Mouse (Mus musculus) gastrocnemius, adult 18-20 months (tissue): Measurements from ENCODE around the gene Ybx3. TPM values are rescaled to one million over a fixed set of nuclear protein-coding genes. Genes with fewer than 3 reads are reported as not detected.

Source experiments
- DNase-seq: peaks from one replicate; pipeline ENCODE4 v3.0.0; 2021; ENCODE audit warnings: low spot score
- total RNA-seq, 2 experiments: library from RNA; stranded (reverse); gene quantifications; 2 replicates each; pipeline ENCODE4 v1.2.3; 2021

Ybx3 gene
- total RNA-seq, 2 experiments from 2014 or later = 2,006 to 2,015 TPM

DNA sequence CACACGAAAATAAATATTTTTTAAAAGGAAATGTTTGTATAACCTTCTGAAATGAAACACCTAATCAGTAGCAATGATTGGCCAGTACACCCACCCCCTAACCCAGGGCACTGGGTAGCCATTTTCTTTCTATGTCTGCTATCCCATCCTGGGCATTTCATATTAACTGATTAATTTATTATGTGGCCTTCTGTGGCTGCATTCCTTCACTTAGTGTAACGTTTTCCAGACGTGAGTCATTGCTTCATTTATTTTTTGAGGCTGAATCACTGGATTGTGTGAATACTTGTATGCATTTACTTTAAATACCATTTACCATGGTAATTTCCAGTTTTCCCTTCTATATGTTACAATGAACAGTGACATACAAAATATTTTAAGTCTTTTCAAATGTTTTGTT, 48.2 kb downstream of the Ybx3 start:
- no peak for DNase-seq

DNA sequence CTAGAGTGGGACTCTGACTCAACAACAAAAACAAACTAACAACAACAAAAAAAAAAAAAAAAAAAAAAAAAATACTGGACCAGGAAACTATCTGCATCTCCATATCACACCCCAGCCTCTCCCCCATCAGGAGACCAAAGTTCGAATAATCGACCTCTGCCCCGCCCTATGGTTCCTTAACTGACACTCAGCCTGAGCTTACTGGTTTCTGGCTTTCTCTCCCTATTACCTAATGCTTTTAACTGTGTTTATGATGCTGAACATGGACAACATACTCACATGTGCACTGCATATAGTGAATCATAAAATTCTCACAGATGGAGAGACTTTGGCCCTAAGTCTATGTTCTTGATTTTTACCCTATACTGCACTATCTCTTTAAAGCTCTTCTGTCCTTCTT, 49.0 kb downstream of the Ybx3 start:
- no peak for DNase-seq

GRCm38 (mm10) chr6:131338787-131339186, 49.5 kb downstream of the Ybx3 start:
- DNase-seq = no peak

GRCm38 (mm10) chr6:131327076-131327475, 61.2 kb downstream of the Ybx3 start:
- no peak for DNase-seq

DNA sequence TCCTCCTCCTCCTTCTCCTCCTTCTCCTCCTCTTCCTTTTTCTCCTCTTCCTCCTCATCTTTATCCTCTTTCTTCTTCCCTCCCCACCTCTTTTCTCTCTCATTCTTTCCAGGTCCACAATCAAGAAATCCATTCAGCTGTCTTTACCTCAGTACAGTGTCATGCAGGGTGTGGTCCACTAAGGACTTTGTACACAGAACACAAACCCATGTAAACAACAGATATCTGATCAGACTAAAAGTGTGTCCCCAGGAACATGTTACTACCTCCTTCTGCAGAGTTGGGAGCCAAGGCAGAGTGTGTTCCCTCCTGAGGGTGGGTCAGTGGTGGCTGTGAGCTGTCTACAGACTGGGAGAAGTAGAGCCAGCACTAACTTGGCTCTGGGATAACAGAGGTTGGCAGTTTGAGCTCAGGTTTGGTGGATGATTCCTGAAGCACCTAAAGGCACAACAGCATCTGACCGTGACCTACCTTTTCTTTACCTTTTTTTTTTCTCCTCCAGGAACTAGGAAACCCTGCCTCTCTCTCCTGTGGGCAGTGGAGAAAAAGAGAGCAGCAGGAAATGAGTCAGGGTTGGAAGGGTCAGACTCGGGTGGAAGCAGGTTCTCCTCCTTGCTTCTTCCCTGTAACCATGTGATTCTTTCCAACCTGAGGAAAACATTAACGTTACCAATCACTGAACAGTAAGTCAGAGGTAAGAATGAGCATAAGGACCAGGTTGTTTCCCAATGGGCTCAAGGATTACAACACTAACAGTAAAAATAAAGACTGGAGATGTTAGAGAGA, 66.2 kb downstream of the Ybx3 start:
- DNase-seq = no peak

DNA sequence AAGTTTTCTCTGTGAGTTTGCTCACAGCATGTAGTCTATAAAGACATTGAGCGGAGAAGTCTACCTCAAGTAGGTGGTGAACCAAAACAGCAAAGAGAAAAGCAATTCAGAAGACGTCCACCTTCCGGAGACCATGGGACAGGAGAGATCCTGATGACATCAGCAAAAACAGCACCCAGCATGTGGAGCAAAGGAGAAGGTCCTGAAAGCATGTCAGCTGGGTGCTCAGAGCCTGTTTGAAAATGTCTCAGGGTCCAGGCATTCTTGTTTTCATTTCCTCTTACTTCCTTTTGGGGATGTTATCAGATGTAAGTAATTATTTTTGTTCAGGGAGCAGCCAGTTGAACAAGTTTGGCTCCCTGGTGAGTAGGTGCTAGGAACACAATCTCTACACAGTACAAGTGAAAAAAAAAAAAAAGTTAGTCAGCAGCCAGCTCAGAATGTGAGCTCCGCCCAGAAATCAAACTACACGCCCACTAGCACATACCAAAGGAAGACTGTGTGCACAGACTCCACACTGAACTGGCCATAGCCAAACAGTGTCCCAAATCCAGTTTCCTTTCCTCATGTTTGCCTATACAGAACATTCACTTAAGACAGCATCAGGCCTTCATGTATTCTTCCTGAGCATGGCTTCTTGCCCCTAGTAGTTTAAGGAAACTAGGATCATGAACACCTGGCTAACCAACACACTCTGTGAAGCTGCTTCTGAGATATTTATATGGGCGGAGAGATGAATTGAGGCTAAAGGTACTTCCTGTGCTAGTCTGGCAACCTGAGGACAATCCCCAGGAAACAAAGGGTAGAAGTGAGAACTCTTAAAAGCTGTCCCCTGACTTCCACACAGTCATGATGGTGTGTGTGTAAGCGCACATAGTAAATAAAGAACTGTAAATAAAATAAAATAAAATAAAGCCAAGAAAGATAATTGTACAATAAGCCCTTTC, 71.8 kb downstream of the Ybx3 start:
- no peak for DNase-seq

Other genes with a start within 250 kb of the Ybx3 start
- gene Klra2, start 141.1 kb downstream of the Ybx3 start, total RNA-seq = under 1 TPM in 1 of 2 experiments, not detected in 1; 0.14 TPM
- 1 to 10 TPM; 3.6 to 5.2 TPM for gene Magohb, start 95.2 kb downstream of the Ybx3 start, total RNA-seq
- under 1 TPM; 0.64 to 0.71 TPM for gene Styk1, start 34.9 kb downstream of the Ybx3 start, total RNA-seq
- gene 5430401F13Rik, start 97.9 kb upstream of the Ybx3 start, total RNA-seq = not detected
- gene Gm6619, start 97.9 kb upstream of the Ybx3 start, total RNA-seq = not detected
- not detected for gene Tas2r130, start 242.4 kb upstream of the Ybx3 start, total RNA-seq